Comparison of ENCODE assay signal across 26 mouse cellular contexts in genomic region chr1:152537186-152537585, GRCm38 (mm10).
DNase-seq lines count a peak whose midpoint lies in the region; ATAC-seq and TF ChIP-seq lines count a peak whose summit lies in the region.
"Had no signal": no experiment of that assay in that cellular context is flagged by ENCODE, and none has a peak within 500 bp of the region (broad histone marks: within the 10 kb centered on the region; RNA-seq: fewer than 3 reads in every experiment).

No protein-coding gene starts in this region.

- no peak overlapping the region for H3K4me3 ChIP-seq in heart, embryonic 11.5 days (ENCODE audit: low read depth, low read length)
- no peak overlapping the region for H3K4me3 ChIP-seq in kidney, embryonic 15.5 days (replicated peaks)
- no peak overlapping the region for H3K4me3 ChIP-seq in kidney, adult 2 months (ENCODE audit: insufficient read depth, low read depth, low read length)
- no peak overlapping the region for H3K4me3 ChIP-seq in midbrain, embryonic 14.5 days (replicated peaks; ENCODE audit: low read depth, low read length)
- H3K4me3 ChIP-seq in midbrain, embryonic 10.5 days = no peak overlapping the region
- peak overlapping the region; percentile 32; the same call in 1 of the 2 replicates for H3K4me3 ChIP-seq in E14TG2a.4 (replicated peaks; ENCODE audit: low read length)
- H3K4me3 ChIP-seq: heart, embryonic 12.5 days; limb, embryonic 10.5 days; limb, embryonic 15.5 days; liver, embryonic 13.5 days; myocyte had no signal

- ATAC-seq in heart, embryonic 11.5 days (replicated peaks; ENCODE audit: insufficient number of reproducible peaks, low FRiP score, low TSS enrichment) = no peak
- ATAC-seq in kidney, embryonic 15.5 days (replicated peaks; ENCODE audit: low FRiP score) = 0 out of 2 replicates have a peak, but pooled peaks have one; percentile 41
- ATAC-seq in midbrain, embryonic 14.5 days (ENCODE audit: low FRiP score, low TSS enrichment) = no peak
- ATAC-seq: forebrain, embryonic 14.5 days; inflammation-experienced regulatory T-cells, adult 6 months; lung, postnatal 0 days had no signal

- no peak for TF ChIP-seq POLR2A in kidney, adult 2 months (IDR thresholded peaks at IDR 0.05; ENCODE audit: low read depth, low read length)

- H3K4me2 ChIP-seq in heart, embryonic 11.5 days = no peak overlapping the region
- H3K4me2 ChIP-seq in kidney, embryonic 15.5 days = no peak overlapping the region
- H3K4me2 ChIP-seq in midbrain, embryonic 14.5 days (ENCODE audit: low read length) = no peak overlapping the region
- H3K4me2 ChIP-seq: heart, embryonic 12.5 days; limb, embryonic 15.5 days; liver, embryonic 13.5 days had no signal

- 0 out of 2 replicates have a peak overlapping the region, but pooled peaks have one; percentile 34 for H3K9ac ChIP-seq in heart, embryonic 11.5 days (ENCODE audit: low read depth, low read length)
- no peak overlapping the region for H3K9ac ChIP-seq in kidney, embryonic 15.5 days
- H3K9ac ChIP-seq in midbrain, embryonic 14.5 days (replicated peaks; ENCODE audit: low read length) = no peak overlapping the region
- H3K9ac ChIP-seq: heart, embryonic 12.5 days; limb, embryonic 15.5 days; liver, embryonic 13.5 days had no signal

- no peak for DNase-seq in heart, adult 18-20 months
- no peak for DNase-seq in kidney, adult 2 months
- DNase-seq in midbrain, embryonic 14.5 days = peak; percentile 11
- DNase-seq in midbrain, embryonic 10.5 days (ENCODE audit: low spot score) = no peak
- DNase-seq in lung, postnatal 36 days = no peak
- DNase-seq: adrenal gland, postnatal 10 days; cerebellum, adult 11 months; cerebellum, adult 9-10 months; cerebellum, postnatal 36 days; heart, postnatal 4 days; kidney, postnatal 4 days; liver, embryonic 13.5 days; lung, adult 18-20 months; thymus, adult 2 months; thymus, postnatal 36 days had no signal

- H3K27me3 ChIP-seq in heart, embryonic 11.5 days (ENCODE audit: control insufficient read depth, insufficient read depth, low read length) = no peaks in the 10 kb centered on the region
- no peaks in the 10 kb centered on the region for H3K27me3 ChIP-seq in kidney, embryonic 15.5 days
- no peaks in the 10 kb centered on the region for H3K27me3 ChIP-seq in kidney, adult 2 months (replicated peaks; ENCODE audit: control insufficient read depth, insufficient read depth, low read length)
- no peaks in the 10 kb centered on the region for H3K27me3 ChIP-seq in midbrain, embryonic 14.5 days (ENCODE audit: control insufficient read depth, insufficient read depth, low read length)
- no peaks in the 10 kb centered on the region for H3K27me3 ChIP-seq in midbrain, embryonic 10.5 days (ENCODE audit: low read depth, poor library complexity, severe bottlenecking)
- peaks cover 4% of the 10 kb centered on the region; the same call in 1 of the 2 replicates for H3K27me3 ChIP-seq in E14TG2a.4 (ENCODE audit: insufficient read depth, low read length)
- H3K27me3 ChIP-seq: heart, embryonic 12.5 days; limb, embryonic 15.5 days; liver, embryonic 13.5 days; Patski had no signal

- no peak overlapping the region for H3K27ac ChIP-seq in heart, embryonic 11.5 days (ENCODE audit: low read depth, low read length)
- no peak overlapping the region for H3K27ac ChIP-seq in kidney, embryonic 15.5 days
- no peak overlapping the region for H3K27ac ChIP-seq in kidney, adult 2 months (ENCODE audit: insufficient read depth, low read depth, low read length)
- H3K27ac ChIP-seq in midbrain, embryonic 14.5 days (replicated peaks; ENCODE audit: low read depth, low read length) = no peak overlapping the region
- H3K27ac ChIP-seq in midbrain, embryonic 10.5 days (replicated peaks) = no peak overlapping the region
- H3K27ac ChIP-seq: limb, embryonic 10.5 days; limb, embryonic 15.5 days; liver, embryonic 13.5 days had no signal

- peaks cover 21% of the 10 kb centered on the region for H3K4me1 ChIP-seq in heart, embryonic 11.5 days (ENCODE audit: control insufficient read depth, insufficient read depth, low read length)
- peaks cover 21% of the 10 kb centered on the region for H3K4me1 ChIP-seq in kidney, embryonic 15.5 days
- peaks cover 20% of the 10 kb centered on the region; the same call in 1 of the 2 replicates for H3K4me1 ChIP-seq in kidney, adult 2 months (ENCODE audit: control insufficient read depth, insufficient read depth, low read length)
- H3K4me1 ChIP-seq in midbrain, embryonic 14.5 days (ENCODE audit: control insufficient read depth, insufficient read depth, low read length) = no peaks in the 10 kb centered on the region
- H3K4me1 ChIP-seq in midbrain, embryonic 10.5 days = peaks cover 3% of the 10 kb centered on the region; the same call in 1 of the 2 replicates
- H3K4me1 ChIP-seq in E14TG2a.4 (replicated peaks; ENCODE audit: low read depth, low read length) = peaks cover 12% of the 10 kb centered on the region
- H3K4me1 ChIP-seq: limb, embryonic 10.5 days; limb, embryonic 15.5 days; liver, embryonic 13.5 days had no signal

- no peaks in the 10 kb centered on the region for H3K9me3 ChIP-seq in heart, embryonic 11.5 days (replicated peaks; ENCODE audit: control insufficient read depth, low read length)
- no peaks in the 10 kb centered on the region for H3K9me3 ChIP-seq in kidney, embryonic 15.5 days (replicated peaks)
- no peaks in the 10 kb centered on the region for H3K9me3 ChIP-seq in midbrain, embryonic 14.5 days (ENCODE audit: control insufficient read depth, low read length)
- no peaks in the 10 kb centered on the region for H3K9me3 ChIP-seq in midbrain, embryonic 10.5 days (replicated peaks)
- 0 out of 2 replicates have a peak, but pooled peaks cover 3% of the 10 kb centered on the region for H3K9me3 ChIP-seq in E14TG2a.4 (ENCODE audit: low read length)
- H3K9me3 ChIP-seq: heart, embryonic 12.5 days; limb, embryonic 10.5 days; limb, embryonic 15.5 days; liver, embryonic 13.5 days had no signal

- 78% methylated on average over 13 of the region's 13 CpGs for WGBS in heart, embryonic 11.5 days (ENCODE audit: insufficient replicate concordance)
- 55% methylated on average over 13 of the region's 13 CpGs for WGBS in kidney, embryonic 15.5 days
- 60% methylated on average over 13 of the region's 13 CpGs for WGBS in kidney, adult 2 months
- WGBS in midbrain, embryonic 14.5 days = 72% methylated on average over 13 of the region's 13 CpGs
- WGBS in midbrain, embryonic 10.5 days = 82% methylated on average over 13 of the region's 13 CpGs

- no peak for TF ChIP-seq CTCF in kidney, adult 2 months (conservative IDR thresholded peaks at IDR 0.05; ENCODE audit: insufficient read depth, insufficient read length, low read depth, low read length)
- no peak for TF ChIP-seq CTCF in E14TG2a.4 (conservative IDR thresholded peaks at IDR 0.05; ENCODE audit: low read length)

- peaks cover 21% of the 10 kb centered on the region for H3K36me3 ChIP-seq in heart, embryonic 11.5 days (ENCODE audit: control insufficient read depth, insufficient read depth, low read length)
- peaks cover 86% of the 10 kb centered on the region for H3K36me3 ChIP-seq in kidney, embryonic 15.5 days
- peaks cover 13% of the 10 kb centered on the region for H3K36me3 ChIP-seq in kidney, adult 2 months (ENCODE audit: control insufficient read depth, insufficient read depth, low read length)
- H3K36me3 ChIP-seq in midbrain, embryonic 14.5 days (ENCODE audit: control insufficient read depth, insufficient read depth, low read length) = peaks cover 4% of the 10 kb centered on the region; the same call in 1 of the 2 replicates
- H3K36me3 ChIP-seq in midbrain, embryonic 10.5 days = peaks cover 42% of the 10 kb centered on the region
- H3K36me3 ChIP-seq in E14TG2a.4 (ENCODE audit: insufficient read depth, low read length) = no peaks in the 10 kb centered on the region
